Mouse (Mus musculus) CD8-positive naive resting alpha-beta T cell, adult 2 months (primary cell): ENCODE data around the gene Zkscan16.

Source experiments
- DNase-seq, 2 experiments: peaks; one replicate each; pipeline ENCODE4 v3.0.0; 2022; ENCODE audit warnings: low read depth in 2 of 2, low spot score in 2 of 2

Zkscan16 gene

GRCm38 (mm10) chr4:58935846-58936245, 7.6 kb upstream of the Zkscan16 start:
- DNase-seq = no peak

DNA sequence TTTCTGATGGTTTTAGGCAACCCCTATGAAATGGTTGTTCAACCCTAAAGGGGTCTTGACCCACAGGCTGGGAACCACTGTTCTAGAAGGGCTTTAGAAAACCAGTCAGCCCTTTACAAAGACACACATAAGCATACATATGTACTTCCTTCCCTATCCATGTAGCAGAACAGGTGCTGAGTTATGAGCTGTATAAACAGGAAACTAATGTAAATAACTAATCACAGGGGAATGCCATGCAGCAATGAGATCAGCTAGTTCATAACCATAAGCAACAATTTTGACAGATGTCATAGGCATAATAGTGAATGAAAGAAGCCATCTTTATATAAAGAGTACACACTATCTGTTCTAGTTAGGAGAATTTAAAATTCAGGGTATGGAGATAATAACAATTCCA, 1.8 kb upstream of the Zkscan16 start:
- no peak for DNase-seq

- DNase-seq = no peak
These were observed 486 bp upstream of the Zkscan16 start for GRCm38 (mm10) chr4:58942942-58943341.

- DNase-seq = no peak
These were observed 752 bp downstream of the Zkscan16 start for GRCm38 (mm10) chr4:58944206-58944553.

GRCm38 (mm10) chr4:58944695-58945094, 1.3 kb downstream of the Zkscan16 start:
- no peak for DNase-seq

DNA sequence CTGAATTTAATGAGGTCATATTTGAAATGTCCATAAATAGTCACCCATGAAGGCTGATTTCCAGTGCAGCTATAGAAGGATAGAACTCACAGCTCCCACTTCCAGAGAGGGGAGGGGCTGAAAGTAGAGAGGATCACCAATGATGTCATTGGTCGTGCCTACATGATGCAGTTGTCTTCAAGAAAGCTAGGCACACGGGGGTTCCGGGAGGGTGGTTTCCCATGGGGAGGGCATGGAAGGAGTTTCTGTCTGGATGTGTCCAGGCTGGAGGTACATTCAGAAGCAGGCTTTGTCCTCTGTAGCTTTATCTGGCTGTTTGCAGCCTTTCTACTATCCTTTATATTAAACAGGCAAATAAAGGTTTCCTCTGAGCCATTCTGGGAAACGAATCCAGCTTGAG, 5.0 kb downstream of the Zkscan16 start:
- no peak for DNase-seq

DNA sequence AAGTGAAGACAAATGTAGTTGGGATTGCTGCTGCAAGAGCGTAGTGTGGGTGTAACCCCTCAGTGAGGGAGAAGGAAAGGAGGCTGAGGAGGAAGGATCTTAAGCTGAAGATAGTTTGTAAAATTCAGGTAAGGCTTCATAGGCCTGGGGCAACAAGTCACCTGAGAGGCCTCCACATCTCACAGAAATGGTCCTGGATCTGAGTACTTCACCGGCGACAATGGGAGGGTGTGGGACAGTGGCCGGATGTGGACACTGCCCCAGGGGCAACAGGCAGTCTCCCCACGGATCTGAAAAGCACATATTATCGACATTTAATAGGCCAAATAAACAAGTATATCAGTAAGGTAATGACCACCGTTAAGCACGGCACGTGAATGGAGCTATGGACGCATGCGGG, 9.2 kb downstream of the Zkscan16 start:
- DNase-seq = no peak

- DNase-seq = no peak
These were observed 18.3 kb downstream of the Zkscan16 start for GRCm38 (mm10) chr4:58961719-58962118.

- DNase-seq = no peak
These were observed 19.8 kb downstream of the Zkscan16 start for GRCm38 (mm10) chr4:58963271-58963670.

GRCm38 (mm10) chr4:58965136-58965535, 21.7 kb downstream of the Zkscan16 start:
- DNase-seq = no peak

- DNase-seq = no peak
These were observed 27.2 kb downstream of the Zkscan16 start for GRCm38 (mm10) chr4:58970678-58971077.

DNA sequence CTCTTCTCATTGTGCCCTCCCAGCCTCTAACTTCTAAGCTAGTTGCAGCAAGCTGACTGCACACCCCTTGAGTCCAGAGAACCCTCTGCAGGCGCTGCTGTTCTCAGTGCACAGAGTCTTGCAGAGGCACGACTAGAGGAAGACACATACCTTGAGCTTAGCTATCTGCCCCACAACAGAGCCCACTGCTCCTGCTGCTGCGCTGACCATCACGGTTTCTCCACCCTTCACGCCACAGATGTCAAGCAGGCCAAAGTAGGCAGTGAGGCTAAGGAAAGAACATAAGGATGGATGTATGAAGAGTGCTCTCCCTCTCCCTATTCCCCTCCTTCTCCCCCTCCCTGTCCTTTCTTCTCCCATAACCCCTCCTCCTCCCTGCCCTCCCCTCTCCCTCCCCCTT, 32.3 kb downstream of the Zkscan16 start:
- no peak for DNase-seq

- no peak for DNase-seq
These were observed 38.0 kb downstream of the Zkscan16 start for GRCm38 (mm10) chr4:58981421-58981820.

- DNase-seq = no peak
These were observed 39.4 kb downstream of the Zkscan16 start for GRCm38 (mm10) chr4:58982806-58983205.

DNA sequence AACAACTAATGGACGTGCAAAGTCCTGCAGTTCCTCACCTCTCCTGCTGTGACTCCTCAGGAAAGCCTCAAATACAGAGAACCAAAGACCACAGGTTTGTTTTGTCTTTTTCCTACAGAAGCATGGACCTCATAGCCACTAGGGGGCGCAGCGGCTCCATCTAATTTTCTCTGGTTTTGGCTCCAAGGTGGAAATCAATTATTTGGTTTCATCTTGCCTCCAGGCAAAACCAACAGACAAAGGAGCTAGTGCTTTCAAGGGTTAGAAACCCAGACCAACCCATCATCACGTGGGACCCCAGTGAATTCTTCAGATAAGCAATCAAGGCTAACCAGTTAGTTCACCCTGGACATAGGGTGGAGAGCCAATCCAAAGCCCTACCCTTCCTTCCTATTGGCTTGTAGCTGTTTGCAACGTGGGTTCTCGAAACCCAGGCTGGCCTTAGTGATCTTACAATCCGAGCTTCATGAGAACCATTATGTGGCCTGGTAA, 41.8 kb downstream of the Zkscan16 start:
- peak; percentile 82 to 90 for DNase-seq

DNA sequence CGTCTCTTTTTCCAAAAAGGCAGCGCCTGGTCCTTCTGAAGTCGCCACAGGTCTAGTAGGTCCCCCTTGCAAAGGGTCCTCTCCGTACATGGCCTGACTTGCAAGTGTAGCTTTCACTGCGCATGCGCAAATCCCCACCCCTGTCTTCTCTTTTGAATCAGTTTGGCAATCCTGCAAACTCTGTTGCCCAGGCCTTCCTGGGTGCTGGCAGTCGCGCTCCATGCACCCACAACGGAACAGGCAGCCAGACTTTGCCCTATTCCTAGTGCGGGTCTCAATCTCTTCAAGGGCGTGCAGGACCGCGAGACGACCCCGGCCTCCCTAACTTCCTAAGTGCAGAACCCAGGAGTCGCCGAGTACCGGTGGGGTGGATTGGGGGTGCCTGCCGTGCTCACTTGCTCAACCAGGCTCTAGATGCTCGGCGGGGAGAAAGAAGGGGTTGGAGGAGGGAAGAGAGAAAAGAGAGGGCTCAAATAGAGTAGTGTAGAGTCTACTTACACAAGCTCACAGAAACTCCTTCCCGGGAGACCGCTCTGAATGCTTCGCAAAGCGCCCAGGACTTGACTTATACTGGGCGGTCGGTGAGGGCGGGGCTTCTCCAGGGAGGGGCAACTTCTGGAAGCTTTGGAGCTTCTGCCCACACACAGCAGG, 43.2 kb downstream of the Zkscan16 start, which contains the start of gene Ptgr1:
Gene Ptgr1 (minus strand): TSS at position 580 of the 651 bp plus-strand sequence.
- peak; percentile 55 to 66 for DNase-seq

GRCm38 (mm10) chr4:58989303-58989898, 46.0 kb downstream of the Zkscan16 start:
- no peak for DNase-seq

GRCm38 (mm10) chr4:58990609-58991434, 47.4 kb downstream of the Zkscan16 start:
- DNase-seq = no peak

DNA sequence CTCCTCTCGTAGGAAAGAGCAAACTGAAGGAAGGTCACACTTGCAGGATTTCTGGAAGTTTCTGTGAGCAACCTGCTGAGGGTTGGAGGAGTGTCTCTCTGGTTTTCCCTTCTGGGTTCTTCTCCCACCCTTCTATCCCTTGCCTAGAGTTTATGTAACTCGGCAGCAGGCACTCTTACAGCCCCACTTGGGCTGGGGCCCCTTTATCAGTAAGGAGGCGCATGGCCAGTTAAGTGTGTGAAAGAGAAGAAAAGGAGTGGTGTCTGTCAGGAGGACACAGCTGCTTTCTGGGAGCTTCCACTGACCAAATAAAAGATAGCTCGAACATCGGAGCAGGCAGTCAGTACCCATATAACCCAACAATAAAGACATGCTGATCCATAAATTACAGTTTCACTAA, 48.8 kb downstream of the Zkscan16 start:
- DNase-seq = no peak

- DNase-seq = no peak
These were observed 51.3 kb downstream of the Zkscan16 start, which contains the start of gene Dnajc25 for GRCm38 (mm10) chr4:58994762-58995161. Dnajc25 (plus strand) TSS chr4:58995062.

DNA sequence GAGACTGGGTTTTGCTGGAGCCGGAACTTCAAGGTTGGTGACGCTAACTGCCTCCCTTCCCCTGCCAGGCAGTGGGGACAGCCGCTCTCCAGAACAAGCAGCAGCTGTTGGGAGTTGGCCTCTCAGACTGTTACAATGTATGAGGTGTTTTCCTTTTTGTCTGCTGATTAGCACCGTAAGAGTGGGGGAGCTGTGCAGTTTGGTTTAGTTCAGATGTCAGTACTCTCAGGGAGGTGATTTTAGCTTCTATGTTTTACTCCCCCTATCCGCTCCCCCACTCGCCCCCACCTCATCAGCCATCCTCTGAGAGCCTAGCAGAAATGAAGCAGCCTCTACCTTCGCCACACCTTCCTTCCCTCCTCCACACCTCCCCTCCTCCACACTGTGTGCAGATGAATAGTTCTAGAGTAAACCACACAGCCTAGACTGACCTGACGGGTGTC, 51.8 kb downstream of the Zkscan16 start:
- no peak for DNase-seq

- DNase-seq = no peak
These were observed 53.7 kb downstream of the Zkscan16 start for GRCm38 (mm10) chr4:58997081-58997480.
